Mouse (Mus musculus) E14TG2a.4 (cell line): ENCODE measurements around the gene Pank2.
A peak's percentile ranks its signal among the peaks of the same experiment; 100 is the strongest.

ENCODE experiments used
- H3K27me3 ChIP-seq: 2 replicates; pipeline ENCODE4 v1.6.1; 2014; ENCODE audit warnings: low read length, control low read depth; ENCODE audit not compliant: insufficient read depth
- H3K36me3 ChIP-seq: 2 replicates; pipeline ENCODE4 v1.6.1; 2014; ENCODE audit warnings: low read length, control low read depth; ENCODE audit not compliant: insufficient read depth
- H3K4me1 ChIP-seq: replicated peaks from 2 replicates; pipeline ENCODE4 v1.6.1; 2014; ENCODE audit warnings: low read depth, low read length, control low read depth
- H3K4me3 ChIP-seq: replicated peaks from 2 replicates; pipeline ENCODE4 v1.5.1; 2014; ENCODE audit warnings: mild to moderate bottlenecking, low read length
- H3K9me3 ChIP-seq: 2 replicates; pipeline ENCODE4 v1.6.1; 2014; ENCODE audit warnings: low read length, control low read depth
- CTCF ChIP-seq: conservative IDR thresholded peaks from 2 replicates; pipeline ENCODE4 v1.5.1; 2014; ENCODE audit warnings: low read length
- NANOG ChIP-seq: IDR thresholded peaks from 2 replicates; pipeline ENCODE4 v1.6.1; 2014; ENCODE audit warnings: borderline replicate concordance, low read length, mixed read lengths
- POU5F1 ChIP-seq: IDR thresholded peaks from 2 replicates; pipeline ENCODE4 v1.6.1; 2014; ENCODE audit warnings: low read length, borderline replicate concordance

Pank2 gene

DNA sequence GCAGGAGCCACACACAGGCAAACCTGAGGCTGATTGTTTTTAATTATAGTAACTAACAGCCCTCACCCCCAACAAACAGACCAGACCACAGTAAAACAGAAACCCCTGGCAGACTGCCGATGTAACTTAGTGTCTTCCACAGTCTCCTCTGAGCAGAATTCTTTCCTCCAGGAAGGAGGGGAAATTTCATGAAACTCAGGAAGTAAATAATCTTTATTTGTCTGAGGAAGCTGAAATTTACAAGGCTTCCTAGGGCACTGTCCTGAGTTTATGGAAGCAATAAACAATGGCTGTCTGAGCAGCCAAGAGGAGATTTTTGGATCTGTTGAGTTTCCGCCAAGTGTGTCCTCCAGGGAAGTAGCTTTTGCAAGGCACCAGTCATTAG is 8.0 kb upstream of the Pank2 start:
- Histone ChIP-seq H3K9me3 (no peaks in the 10 kb centered on the region), H3K36me3 (no peaks in the 10 kb centered on the region), H3K4me3 (no peak overlapping the region), H3K27me3 (no peaks in the 10 kb centered on the region), H3K4me1 (peaks cover 39% of the 10 kb centered on the region)
- TF ChIP-seq POU5F1 (no peak), NANOG (no peak), CTCF (no peak)

DNA sequence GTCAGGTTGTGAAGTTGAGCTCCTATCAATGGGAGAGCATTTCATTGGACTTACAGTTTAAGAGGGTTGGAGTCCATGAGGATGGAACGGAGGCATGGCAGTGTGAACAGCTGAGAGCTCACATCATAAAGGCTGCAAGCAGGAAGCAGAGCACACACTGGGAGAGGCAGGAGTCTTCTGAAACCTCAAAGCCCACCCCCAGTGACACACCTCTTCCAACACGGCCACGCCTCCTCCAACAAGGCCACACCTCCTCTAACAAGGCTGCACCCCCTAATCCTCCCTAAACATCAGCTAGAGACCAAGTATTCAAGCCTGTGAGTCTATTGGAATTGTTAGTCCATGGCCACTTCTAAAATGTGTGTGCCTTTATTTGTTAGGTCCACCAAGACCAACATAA is 6.6 kb upstream of the Pank2 start:
- no peak for TF ChIP-seq NANOG
- no peak for TF ChIP-seq CTCF
- TF ChIP-seq POU5F1 = no peak
- Histone ChIP-seq H3K27me3 (no peaks in the 10 kb centered on the region), H3K4me1 (peaks cover 43% of the 10 kb centered on the region), H3K4me3 (peak overlapping the region; percentile 54), H3K36me3 (no peaks in the 10 kb centered on the region), H3K9me3 (no peaks in the 10 kb centered on the region)

DNA sequence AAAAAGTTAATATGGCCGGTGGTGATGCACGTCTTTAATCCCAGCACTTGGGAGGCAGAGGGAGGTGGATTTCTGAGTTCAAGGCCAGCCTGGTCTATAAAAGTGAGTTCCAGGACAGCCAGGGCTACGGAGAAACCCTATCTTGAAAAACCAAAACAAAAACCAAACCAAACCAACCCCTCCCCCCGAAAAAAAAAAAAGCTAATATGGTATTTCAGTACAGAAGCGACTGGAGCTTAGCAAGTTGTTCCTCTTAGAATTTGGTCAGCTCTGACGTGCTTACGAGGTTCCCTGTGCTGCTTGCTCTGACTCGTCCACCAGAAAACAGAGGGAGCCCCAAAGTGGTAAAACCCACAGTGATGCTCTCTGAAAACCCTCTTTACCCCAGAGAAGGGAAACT is 3.6 kb upstream of the Pank2 start:
- Histone ChIP-seq H3K27me3 (no peaks in the 10 kb centered on the region), H3K9me3 (no peaks in the 10 kb centered on the region), H3K4me1 (peaks cover 46% of the 10 kb centered on the region), H3K4me3 (no peak overlapping the region), H3K36me3 (no peaks in the 10 kb centered on the region)
- no peak for TF ChIP-seq NANOG

DNA sequence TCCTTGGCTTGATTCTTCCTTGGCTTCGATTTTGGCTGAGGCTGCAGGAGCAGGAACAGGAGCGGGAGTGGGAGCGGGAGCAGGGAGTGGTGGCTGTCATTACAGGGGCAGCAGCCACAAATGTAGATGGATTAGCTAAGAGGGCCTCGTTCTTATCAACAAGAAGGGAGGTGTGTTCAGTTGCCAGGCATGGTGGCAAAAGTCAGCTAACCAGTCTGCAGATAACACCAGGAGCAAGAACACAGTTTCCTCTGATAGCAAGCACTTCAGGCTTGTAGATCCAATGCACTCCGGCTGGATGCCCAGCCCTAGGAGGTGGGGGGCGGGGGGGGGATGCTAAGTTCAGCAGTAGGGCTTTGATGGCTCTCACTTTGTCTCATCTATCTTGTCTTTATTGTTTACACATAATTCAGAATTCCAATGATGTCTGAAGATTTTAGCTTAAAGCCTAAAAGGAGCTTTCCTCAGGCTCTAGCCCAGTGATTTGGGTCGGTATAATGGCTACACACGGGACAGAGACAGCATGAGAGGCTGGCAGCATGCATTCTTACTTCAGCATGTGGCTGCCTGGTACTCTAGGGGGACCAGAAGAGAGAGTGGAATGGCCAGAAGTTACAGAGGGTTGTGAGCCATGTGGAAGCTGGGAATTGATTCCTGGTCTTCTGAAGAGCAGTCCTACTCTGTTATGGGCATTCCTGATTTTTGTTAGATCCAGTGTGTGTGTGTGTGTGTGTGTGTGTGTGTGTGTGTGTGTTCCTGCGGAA is 1.6 kb upstream of the Pank2 start:
- Histone ChIP-seq H3K27me3 (no peaks in the 10 kb centered on the region), H3K36me3 (peaks cover 14% of the 10 kb centered on the region), H3K4me3 (no peak overlapping the region), H3K4me1 (peaks cover 43% of the 10 kb centered on the region), H3K9me3 (no peaks in the 10 kb centered on the region)
- TF ChIP-seq CTCF (no peak), NANOG (no peak), POU5F1 (no peak)

DNA sequence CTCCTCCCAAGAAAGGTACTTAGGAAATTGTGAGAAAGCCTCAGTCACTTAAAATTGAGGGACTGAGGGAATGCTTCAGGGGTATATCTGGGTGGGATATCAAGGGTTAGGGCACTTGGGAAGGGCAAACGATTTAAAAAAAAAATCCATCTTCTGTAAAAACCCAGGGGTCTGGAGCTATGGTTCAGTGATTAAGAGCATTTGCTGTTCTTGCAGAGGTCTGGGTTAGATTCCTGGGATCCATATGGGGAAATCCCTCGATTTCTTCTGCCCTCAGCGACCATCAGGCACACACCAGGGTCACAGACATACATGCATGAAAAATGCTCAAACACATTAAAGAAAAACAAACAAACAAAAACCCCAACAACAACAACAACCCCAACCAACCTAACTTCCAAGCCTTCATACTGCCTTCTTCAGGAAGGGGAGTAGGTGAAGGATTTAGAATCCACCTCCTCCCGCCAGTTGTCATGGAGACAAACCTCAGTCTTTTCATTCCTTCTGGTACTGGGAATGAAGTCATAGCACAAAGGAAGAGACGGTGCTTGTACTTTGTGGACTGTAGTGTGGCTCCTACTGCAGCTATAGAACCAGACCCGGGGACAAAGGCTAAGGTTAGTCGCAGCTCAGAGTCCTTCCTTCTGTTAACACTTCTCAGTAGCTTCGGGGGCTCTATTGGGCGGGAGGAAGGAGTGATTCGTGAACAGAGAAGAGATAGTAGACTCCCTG is 648 bp upstream of the Pank2 start:
- Histone ChIP-seq H3K27me3 (no peaks in the 10 kb centered on the region), H3K4me3 (peak overlapping the region; percentile 92), H3K36me3 (peaks cover 18% of the 10 kb centered on the region), H3K4me1 (peaks cover 43% of the 10 kb centered on the region), H3K9me3 (no peaks in the 10 kb centered on the region)
- TF ChIP-seq CTCF (no peak), NANOG (no peak), POU5F1 (no peak)

DNA sequence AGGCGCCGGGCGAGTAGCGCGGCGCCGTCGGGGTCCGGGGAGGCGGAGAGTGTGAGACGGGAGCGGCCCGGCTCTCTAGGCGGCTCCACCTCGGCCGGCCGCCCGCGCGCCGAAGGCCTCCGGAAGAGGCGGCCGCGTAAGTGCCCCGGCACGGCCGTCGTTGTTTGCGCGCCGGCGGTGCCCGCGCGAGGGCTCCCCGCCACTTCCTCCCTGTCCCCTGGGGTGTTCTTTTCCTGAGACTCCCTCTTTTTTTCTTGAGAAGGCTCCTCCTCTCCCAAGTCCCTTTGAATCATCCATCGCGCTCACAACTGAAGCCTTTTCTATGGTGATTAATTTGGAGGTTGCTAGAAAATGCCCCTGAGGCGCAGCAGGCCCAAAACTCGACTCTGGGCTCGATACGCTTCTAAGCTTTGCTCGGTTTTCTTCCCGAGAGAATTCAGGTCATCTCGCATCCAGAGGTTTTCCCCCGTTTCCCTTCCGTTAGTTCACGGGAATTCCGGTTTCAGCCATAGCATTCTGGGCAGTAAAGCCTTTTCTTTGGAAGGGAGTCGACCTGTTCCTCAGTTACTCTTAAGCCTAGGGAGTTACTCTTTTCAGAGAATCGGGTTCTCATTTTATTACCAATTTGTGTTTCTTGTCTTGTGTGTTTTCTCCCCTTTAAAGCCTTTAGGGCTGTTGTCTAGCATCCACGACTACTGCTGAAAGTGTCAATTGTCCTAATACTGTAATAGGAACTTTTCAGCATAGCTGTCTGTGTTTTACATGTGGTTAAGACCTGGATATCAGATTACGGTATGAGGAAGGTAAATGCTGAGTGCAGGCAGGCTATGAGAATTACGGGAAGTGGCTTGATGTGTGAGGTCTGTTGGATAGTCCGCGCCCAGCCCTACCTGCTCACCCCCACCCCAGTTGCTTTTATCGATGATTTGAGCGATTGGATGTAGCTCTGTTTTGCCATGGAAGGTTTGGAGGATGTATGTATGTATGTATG is 680 bp downstream of the Pank2 start:
- peaks cover 52% of the 10 kb centered on the region for H3K4me1 ChIP-seq
- H3K27me3 ChIP-seq = no peaks in the 10 kb centered on the region
- H3K36me3 ChIP-seq = peaks cover 23% of the 10 kb centered on the region
- no peak for TF ChIP-seq POU5F1
- TF ChIP-seq CTCF = no peak
- no peak for TF ChIP-seq NANOG
- H3K9me3 ChIP-seq = no peaks in the 10 kb centered on the region
- H3K4me3 ChIP-seq = peak overlapping the region; percentile 92

DNA sequence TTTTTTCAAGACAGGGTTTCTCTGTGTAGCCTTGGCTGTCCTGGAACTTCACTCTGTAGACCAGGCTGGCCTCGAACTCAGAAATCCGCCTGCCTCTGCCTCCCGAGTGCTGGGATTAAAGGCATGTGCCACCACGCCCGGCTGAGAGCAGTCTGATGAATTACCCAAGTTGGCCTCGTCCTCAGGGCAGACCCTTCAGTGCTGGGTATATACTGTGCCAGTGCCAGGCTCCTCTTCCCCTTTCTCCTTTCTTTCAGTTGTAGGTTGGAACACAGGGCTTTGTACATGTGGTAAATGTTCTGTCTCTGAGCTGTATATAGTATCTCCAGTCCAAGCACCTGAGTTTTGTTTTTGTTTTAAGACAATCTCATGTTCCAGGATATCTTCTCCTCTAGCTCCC is 1.7 kb downstream of the Pank2 start:
- TF ChIP-seq NANOG = no peak
- TF ChIP-seq CTCF = no peak
- no peak for TF ChIP-seq POU5F1
- H3K4me3 ChIP-seq = peak overlapping the region; percentile 92
- H3K27me3 ChIP-seq = no peaks in the 10 kb centered on the region
- H3K4me1 ChIP-seq = peaks cover 52% of the 10 kb centered on the region
- peaks cover 23% of the 10 kb centered on the region for H3K36me3 ChIP-seq
- no peaks in the 10 kb centered on the region for H3K9me3 ChIP-seq

DNA sequence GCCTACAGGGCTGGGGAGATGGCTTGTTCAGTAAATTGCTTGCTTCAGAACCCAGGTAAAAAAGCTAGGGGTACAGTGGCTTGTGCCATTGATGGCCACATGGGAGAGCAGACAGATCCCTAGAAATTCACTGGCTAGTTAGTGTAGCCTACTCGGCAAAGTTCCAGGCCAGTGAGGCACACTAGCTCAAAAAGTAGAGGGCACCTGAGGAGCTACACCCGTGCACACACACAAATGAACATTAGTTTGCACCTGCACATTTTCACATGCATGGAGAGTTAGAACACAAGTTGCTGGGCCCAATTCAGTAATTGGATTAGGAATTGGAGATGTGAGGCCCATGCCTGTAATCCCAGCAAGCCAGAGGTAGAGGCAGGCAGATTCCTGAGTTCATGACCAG is 2.8 kb downstream of the Pank2 start:
- Histone ChIP-seq H3K27me3 (no peaks in the 10 kb centered on the region), H3K4me1 (peaks cover 52% of the 10 kb centered on the region), H3K36me3 (peaks cover 23% of the 10 kb centered on the region), H3K9me3 (no peaks in the 10 kb centered on the region), H3K4me3 (no peak overlapping the region)
- TF ChIP-seq CTCF (no peak), POU5F1 (no peak), NANOG (no peak)

DNA sequence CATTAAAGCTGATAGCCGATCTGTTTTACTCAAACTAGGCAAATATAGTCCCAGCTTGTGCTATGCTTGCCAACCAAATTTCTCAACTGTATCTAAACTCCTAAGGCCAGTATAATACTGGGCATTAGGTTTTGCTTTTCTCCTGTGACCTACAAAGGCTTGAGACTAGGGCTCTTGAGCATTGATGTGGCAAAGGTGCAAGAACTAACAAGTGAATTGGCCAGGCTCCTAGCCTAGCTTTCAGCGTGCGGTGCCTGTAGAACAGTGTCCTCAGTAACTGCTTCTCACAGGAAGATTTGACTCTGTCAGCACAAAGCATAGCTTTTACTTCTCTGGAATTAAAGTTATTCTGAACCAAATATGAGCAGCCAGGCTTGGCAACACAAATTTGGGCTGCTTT is 13.2 kb downstream of the Pank2 start:
- no peak overlapping the region for H3K4me3 ChIP-seq

More for the DNA sequence above, 13.2 kb downstream of the Pank2 start:
- peaks cover 81% of the 10 kb centered on the region for H3K36me3 ChIP-seq
- H3K4me1 ChIP-seq = peaks cover 22% of the 10 kb centered on the region
- no peaks in the 10 kb centered on the region for H3K27me3 ChIP-seq
- TF ChIP-seq NANOG = no peak
- TF ChIP-seq CTCF = no peak
- H3K9me3 ChIP-seq = no peaks in the 10 kb centered on the region
